Mouse (Mus musculus) G1E (cell line): Measurements from ENCODE around the gene Reep3. TPM values are rescaled to one million over a fixed set of nuclear protein-coding genes. Genes with fewer than 3 reads are reported as not detected.

Experiments used
- ATAC-seq: 2 replicates; pipeline ENCODE4 v1.8.0; 2016; ENCODE audit warnings: mild to moderate bottlenecking; ENCODE audit not compliant: insufficient number of reproducible peaks, poor library complexity, low FRiP score, severe bottlenecking; ENCODE audit errors: extremely low read depth
- DNase-seq: peaks from one replicate; pipeline ENCODE4 v3.0.0; 2012; ENCODE audit warnings: low spot score
- H3K27me3 ChIP-seq: 2 replicates; pipeline ENCODE4 v1.6.1; 2012; ENCODE audit warnings: mild to moderate bottlenecking, low read length, inconsistent platforms; ENCODE audit not compliant: insufficient read depth
- H3K36me3 ChIP-seq: replicated peaks from 2 replicates; pipeline ENCODE3; 2012; ENCODE audit warnings: mild to moderate bottlenecking, inconsistent platforms
- H3K4me1 ChIP-seq: 2 replicates; pipeline ENCODE4 v1.6.1; 2012; ENCODE audit warnings: low read depth, low read length, inconsistent platforms, mixed read lengths; ENCODE audit not compliant: insufficient read depth
- H3K4me3 ChIP-seq: 2 replicates; pipeline ENCODE4 v1.5.1; 2012; ENCODE audit warnings: low read depth, mild to moderate bottlenecking, inconsistent platforms, low read length, moderate library complexity, mixed read lengths
- H3K9me3 ChIP-seq: replicated peaks from 2 replicates; pipeline ENCODE4 v1.6.1; 2012; ENCODE audit warnings: inconsistent platforms
- CTCF ChIP-seq: IDR thresholded peaks from 2 replicates; pipeline ENCODE4 v1.5.1; 2012; ENCODE audit warnings: low read depth, low read length, inconsistent platforms, mixed read lengths
- GATA1 ChIP-seq: IDR thresholded peaks from 2 replicates; pipeline ENCODE4 v1.6.1; 2012; ENCODE audit warnings: borderline replicate concordance, low read length, inconsistent platforms, mixed read lengths
- GATA2 ChIP-seq: IDR thresholded peaks from 2 replicates; pipeline ENCODE4 v1.6.1; 2012; ENCODE audit warnings: low read depth, low read length, inconsistent platforms, borderline replicate concordance
- POLR2AphosphoS5 ChIP-seq: IDR thresholded peaks from 2 replicates; pipeline ENCODE4 v1.6.1; 2012; ENCODE audit warnings: low read depth, low read length, inconsistent platforms; ENCODE audit not compliant: insufficient replicate concordance
- TAL1 ChIP-seq: conservative IDR thresholded peaks from 2 replicates; pipeline ENCODE4 v1.6.1; 2012; ENCODE audit warnings: low read depth, low read length, inconsistent platforms, mixed read lengths
- polyA plus RNA-seq: library from polyadenylated mRNA; stranded (reverse); fragments of >175 nt; gene quantifications from 2 replicates; pipeline ENCODE4 v1.2.3, GENCODE M21; 2012
- total RNA-seq, 2 experiments: library from RNA; stranded (forward) in 1 of 2; stranded (reverse) in 1 of 2; fragments of 200-1000 nt in 1 of 2; fragments of >200 nt in 1 of 2; fragmentation: Nextera tagmentation in 1 of 2; gene quantifications; 2 replicates each; pipeline ENCODE4 v1.2.3; 2014 to 2017

Reep3 gene
- total and polyA plus RNA-seq, 3 experiments: 2.1 to 42.7 (median 21.9) TPM

DNA sequence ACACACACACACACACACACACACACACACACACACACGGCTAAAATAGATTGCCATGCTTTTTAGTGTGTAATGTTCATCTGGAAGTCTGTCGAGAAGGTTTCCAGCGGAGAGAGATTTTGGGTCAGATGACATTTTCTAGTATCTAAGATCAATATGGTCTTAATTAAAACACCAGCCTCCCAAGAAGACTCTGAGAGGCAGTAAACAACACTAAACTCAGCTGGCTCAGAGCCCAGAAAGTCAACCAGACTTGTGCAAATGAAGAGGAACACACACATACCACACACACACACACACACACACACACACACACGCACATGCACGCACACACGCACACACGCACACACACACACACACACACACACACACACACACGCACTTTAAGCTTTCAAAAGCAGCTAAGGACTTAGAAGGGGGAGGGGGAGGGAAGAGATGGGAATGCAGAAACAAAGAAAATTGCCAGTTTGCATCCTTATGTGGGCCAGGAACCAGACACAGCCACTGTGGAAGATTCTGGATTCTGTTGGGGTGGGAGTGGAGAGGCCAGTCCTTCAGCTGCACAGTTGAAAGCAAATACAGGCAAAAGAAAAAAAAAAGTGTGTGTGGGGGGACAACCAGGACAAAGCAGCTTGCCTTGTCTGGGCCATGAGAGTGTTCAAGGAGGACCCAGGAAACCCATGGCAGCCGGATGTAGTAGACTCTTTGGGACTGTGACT lies 130.2 kb downstream of the Reep3 start:
- TF ChIP-seq GATA2: no peak
- no peak for TF ChIP-seq CTCF
- no peak for TF ChIP-seq POLR2AphosphoS5
- TF ChIP-seq GATA1: no peak
- TF ChIP-seq TAL1: no peak
- Histone ChIP-seq H3K4me3 (no peak overlapping the region), H3K27me3 (no peaks in the 10 kb centered on the region), H3K36me3 (no peaks in the 10 kb centered on the region), H3K4me1 (no peaks in the 10 kb centered on the region), H3K9me3 (no peaks in the 10 kb centered on the region)
- ATAC-seq (no peak), DNase-seq (no peak)

DNA sequence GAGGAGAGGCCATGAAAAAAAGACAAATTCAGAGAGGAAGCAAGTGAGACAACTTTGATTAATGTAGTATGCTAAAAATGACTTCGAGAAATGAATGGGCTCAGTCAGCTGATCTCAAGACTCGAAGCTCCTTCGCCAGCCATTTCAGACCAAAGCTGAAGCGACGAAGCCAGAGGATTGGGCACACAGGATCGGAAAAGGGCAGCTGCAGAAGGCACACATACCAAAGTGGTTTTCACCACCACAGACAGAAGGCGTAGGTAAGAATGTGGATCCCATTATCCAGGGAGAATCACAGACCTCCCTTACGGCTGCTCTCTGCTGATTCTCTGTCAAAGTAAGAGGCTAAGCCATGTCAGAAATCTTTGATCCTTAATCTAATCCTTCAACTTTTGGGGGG lies 136.6 kb downstream of the Reep3 start:
- TF ChIP-seq POLR2AphosphoS5 (no peak), GATA2 (no peak), TAL1 (no peak), GATA1 (no peak)
- ATAC-seq (no peak), DNase-seq (no peak)
- Histone ChIP-seq H3K4me1 (no peaks in the 10 kb centered on the region), H3K36me3 (no peaks in the 10 kb centered on the region), H3K4me3 (no peak overlapping the region), H3K27me3 (no peaks in the 10 kb centered on the region), H3K9me3 (no peaks in the 10 kb centered on the region)

Other genes with a start within 250 kb of the Reep3 start
- 184 and 202 TPM in 2 replicates for gene Jmjd1c, start 820 bp downstream of the Reep3 start, total RNA-seq (2014; fragmentation: Nextera tagmentation)
- 81.8 and 102 TPM in 2 replicates for gene Jmjd1c, start 820 bp downstream of the Reep3 start, total RNA-seq (2017)
- 7.4 and 9.1 TPM in 2 replicates for gene Jmjd1c, start 820 bp downstream of the Reep3 start, polyA plus RNA-seq
- gene Nrbf2, start 188.4 kb upstream of the Reep3 start, total RNA-seq (2014; fragmentation: Nextera tagmentation): 46.3 and 49.1 TPM in 2 replicates
- 46.6 and 52.2 TPM in 2 replicates for gene Nrbf2, start 188.4 kb upstream of the Reep3 start, total RNA-seq (2017)
- gene Nrbf2, start 188.4 kb upstream of the Reep3 start, polyA plus RNA-seq: 71.1 and 92.1 TPM in 2 replicates